Mouse (Mus musculus) neural tube, embryonic 10.5 days (tissue): Measurements from ENCODE around the gene Shank2.

ENCODE experiments used
- DNase-seq: peaks from one replicate; pipeline ENCODE4 v3.0.0-alpha.2; 2017; ENCODE audit warnings: low spot score; ENCODE audit errors: extremely low spot score

Gene Shank2

DNA sequence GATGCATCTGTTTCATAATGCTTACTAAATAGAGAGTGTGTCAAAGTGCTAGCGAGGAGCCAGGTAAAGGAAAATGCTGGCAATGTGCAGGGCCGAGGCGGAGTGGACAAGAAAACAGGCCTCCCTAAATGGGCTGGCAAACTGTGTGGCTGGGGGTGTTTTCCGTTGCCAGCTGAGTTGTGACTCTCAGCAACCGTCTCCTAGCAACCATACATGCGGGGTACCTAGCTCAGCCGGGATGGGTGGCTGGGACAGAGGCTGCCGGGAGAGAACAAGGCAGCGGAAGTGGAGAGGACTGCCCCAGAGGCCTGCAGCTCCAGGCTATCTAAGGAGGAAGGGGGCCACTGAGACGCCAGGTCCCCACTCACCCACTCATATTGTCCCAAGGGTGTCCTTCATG, 315.1 kb downstream of the Shank2 start:
- DNase-seq = peak; percentile 15

DNA sequence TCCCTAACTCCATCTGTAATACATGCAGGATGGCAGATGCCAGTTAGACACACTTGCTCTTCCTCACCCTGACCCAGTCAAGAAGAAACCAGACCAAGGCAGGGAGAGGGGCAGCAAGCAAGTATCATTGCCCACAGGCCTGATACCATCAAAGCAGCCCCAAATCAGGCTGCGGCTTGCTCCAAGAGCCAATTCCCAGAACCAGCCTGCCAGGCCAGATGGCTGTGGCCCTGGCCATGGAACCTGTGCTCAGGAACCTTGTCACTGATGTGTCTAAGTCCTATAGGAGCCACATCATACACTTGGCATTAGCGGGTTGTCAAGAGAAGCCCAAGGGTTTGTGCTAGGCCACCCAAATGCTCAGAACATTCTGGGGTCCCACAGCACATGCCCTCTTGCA, 322.3 kb downstream of the Shank2 start:
- DNase-seq = no peak

DNA sequence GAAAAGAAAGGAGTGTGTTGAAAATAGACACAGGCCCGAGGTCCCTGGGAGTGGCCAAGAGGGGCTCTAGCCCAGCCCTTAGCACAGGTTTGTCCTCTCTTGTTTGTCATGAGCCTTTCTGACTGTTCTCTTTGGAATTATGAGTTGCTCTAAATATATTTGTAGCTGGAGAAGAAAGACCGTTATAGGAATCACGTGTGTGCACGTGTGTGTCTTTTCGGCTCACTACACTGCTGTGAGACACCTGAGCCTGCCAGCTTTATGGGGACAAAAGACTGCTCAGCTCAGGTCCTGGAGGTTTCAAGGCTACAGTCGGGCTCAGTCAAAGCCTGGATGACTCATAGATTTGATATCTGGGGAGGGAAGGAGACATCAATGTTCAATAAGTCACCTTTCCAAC, 323.1 kb downstream of the Shank2 start:
- no peak for DNase-seq

- no peak for DNase-seq
Measured at GRCm38 (mm10) chr7:144325603-144326002, 323.9 kb downstream of the Shank2 start.

- no peak for DNase-seq
Measured at GRCm38 (mm10) chr7:144329403-144329890, 327.7 kb downstream of the Shank2 start.

GRCm38 (mm10) chr7:144336626-144337025, 334.9 kb downstream of the Shank2 start:
- DNase-seq = no peak

GRCm38 (mm10) chr7:144338694-144339093, 337.0 kb downstream of the Shank2 start:
- DNase-seq = no peak

DNA sequence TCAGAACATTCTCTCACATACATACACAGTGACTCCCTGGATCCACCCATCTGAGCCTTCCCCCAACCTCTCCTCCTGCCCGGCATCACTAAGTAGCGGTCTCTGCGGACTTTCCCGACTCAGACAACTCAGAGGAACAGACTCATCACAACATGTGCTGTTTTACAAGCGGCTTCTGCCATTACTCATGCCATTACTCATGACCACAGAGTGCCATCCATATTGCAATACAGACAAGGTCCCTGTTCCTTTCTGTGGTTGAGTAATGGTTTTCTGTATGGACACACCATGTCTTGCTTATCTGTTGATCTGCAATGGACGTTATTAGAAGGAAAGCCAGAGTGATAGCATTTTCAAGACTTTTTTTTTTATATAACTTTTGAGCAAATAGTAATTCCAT, 338.6 kb downstream of the Shank2 start:
- no peak for DNase-seq

GRCm38 (mm10) chr7:144366133-144366532, 364.4 kb downstream of the Shank2 start:
- DNase-seq = no peak

- no peak for DNase-seq
Measured at GRCm38 (mm10) chr7:144373059-144373458, 371.3 kb downstream of the Shank2 start.

GRCm38 (mm10) chr7:144375483-144375882, 373.8 kb downstream of the Shank2 start:
- DNase-seq = no peak

DNA sequence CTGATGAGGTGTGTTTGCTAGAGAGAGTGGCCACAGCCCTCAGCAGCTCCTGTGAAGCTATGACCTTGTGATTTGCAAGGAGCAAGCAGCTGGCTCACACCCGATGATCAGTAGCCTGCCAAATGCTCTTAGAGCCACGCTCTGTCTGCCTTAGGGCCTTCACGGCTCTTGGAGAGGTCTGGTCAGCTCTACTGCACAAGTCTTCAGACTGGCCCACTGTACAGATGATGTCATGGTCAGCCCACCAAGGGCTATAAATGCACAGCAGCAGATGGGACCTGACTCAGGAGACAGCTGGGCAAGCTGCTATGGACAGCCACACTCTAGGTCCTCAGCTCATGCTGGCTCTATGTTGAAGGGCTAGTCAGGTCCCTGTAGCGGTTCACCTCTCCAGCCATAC, 376.5 kb downstream of the Shank2 start:
- no peak for DNase-seq

- peak; percentile 28 for DNase-seq
Measured at GRCm38 (mm10) chr7:144379243-144379884, 377.6 kb downstream of the Shank2 start.

- no peak for DNase-seq
Measured at GRCm38 (mm10) chr7:144381588-144381987, 379.9 kb downstream of the Shank2 start.

- no peak for DNase-seq
Measured at GRCm38 (mm10) chr7:144387537-144387936, 385.8 kb downstream of the Shank2 start.

- no peak for DNase-seq
Measured at GRCm38 (mm10) chr7:144389704-144390103, 388.0 kb downstream of the Shank2 start.

- no peak for DNase-seq
Measured at GRCm38 (mm10) chr7:144390676-144391075, 388.9 kb downstream of the Shank2 start.

DNA sequence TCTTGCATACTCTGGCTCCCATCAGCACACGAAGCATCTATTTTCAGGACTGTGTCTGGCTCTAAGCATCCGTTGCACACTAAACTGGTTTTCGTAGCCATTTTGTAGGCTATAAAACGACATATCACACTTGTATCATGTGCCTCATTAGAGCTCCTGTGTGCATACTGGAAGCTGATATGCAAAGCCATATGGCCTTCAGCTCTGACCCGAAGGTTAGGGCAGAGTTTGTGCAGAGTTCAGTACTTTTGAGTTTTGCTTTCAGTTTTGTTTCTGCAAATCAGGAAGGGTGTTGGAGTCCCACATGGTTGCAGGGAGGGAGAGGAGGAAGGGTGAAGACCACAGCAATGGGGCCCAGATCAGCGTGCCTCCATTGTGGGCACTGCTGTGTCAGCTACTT, 390.0 kb downstream of the Shank2 start:
- DNase-seq = no peak

DNA sequence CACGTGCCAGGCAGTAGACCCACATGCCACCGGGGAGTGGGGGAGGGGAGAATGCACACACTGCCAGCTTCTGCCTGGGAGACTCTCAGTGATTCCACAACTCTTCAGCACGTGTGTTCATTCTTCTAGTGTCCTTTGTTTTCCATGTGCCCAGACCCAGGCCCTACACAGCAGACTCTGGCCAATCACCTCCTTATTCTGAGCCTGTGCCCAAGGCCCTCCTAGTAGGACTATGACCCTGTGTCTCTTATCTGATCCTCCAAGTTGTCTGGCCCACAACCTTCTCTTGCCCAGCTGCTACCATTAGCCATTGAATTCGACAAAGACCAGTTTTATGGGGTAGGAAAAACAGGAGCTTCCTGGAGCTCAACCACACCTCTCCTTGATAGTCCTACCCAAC, 400.8 kb downstream of the Shank2 start:
- DNase-seq = no peak

GRCm38 (mm10) chr7:144407675-144408074, 405.9 kb downstream of the Shank2 start:
- no peak for DNase-seq

DNA sequence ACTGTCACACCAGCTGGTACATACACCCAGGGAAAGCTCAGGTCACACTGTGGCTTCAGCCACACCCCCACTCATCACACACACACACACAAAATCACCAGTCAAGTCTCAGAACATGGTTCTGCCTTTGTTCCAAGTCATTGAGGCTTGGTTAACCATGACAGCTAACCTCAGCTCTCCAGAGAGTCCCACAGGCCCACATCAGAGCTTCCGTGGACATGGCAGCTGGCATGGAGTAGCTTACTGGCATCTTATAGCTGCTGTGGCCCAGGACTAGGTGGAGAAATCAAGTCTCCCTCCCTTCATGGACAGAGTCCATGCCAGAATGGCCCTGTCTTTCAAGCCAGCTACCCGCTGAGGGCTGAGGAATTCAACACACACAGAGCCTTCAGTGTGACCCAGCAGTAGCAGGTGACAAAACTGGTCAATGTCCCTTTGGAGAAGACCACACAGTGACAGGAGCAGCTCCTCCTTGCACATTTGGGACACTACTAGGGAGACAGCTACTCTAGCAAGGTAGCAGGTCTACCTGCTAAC, 406.8 kb downstream of the Shank2 start:
- no peak for DNase-seq

DNA sequence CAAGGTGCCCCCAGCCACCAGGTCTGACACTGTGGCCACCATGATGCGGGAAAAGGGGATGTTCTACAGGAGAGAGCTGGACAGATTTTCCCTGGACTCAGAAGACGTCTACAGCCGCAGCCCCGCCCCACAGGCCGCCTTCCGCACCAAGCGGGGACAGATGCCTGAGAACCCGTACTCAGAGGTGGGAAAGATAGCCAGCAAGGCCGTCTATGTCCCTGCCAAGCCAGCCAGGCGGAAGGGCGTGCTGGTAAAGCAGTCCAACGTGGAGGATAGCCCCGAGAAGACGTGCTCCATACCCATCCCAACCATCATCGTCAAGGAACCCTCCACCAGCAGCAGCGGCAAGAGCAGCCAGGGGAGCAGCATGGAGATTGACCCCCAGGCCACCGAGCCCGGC, 408.0 kb downstream of the Shank2 start:
- DNase-seq = no peak
